In the genomic region with DNA sequence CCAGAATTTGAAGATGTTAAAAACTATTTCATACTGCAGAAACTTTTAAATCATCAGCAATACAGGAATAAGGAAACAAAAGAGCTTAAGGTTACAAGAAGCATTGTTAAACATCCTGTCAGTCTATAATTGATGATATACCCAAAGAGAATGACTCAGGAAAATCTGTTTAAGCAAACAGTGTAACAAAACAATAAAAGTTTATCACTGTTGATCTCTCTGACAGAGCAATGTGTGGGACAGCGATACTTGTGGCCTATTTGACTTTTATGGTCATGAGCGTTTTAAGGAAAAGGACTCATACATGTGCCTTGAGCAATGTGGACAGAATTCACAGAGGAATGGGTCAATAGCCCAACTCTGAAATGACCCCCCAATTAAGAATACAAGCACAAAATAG, we compare ENCODE assay signal across 16 mouse cellular contexts.
"Had no signal": no experiment of that assay in that cellular context is flagged by ENCODE, and none has a peak within 500 bp of the region (broad histone marks: within the 10 kb centered on the region; RNA-seq: fewer than 3 reads in every experiment).

No protein-coding gene starts in this region.

- H3K27ac ChIP-seq: lung, embryonic 15.5 days; macrophage; midbrain, embryonic 13.5 days; midbrain, embryonic 15.5 days; neural tube, embryonic 12.5 days had no signal

- ATAC-seq: liver, postnatal 0 days; midbrain, embryonic 13.5 days; midbrain, embryonic 15.5 days had no signal

- H3K4me2 ChIP-seq: lung, embryonic 15.5 days; midbrain, embryonic 11.5 days; midbrain, embryonic 13.5 days; midbrain, embryonic 15.5 days; neural tube, embryonic 12.5 days had no signal

- H3K4me1 ChIP-seq: lung, embryonic 15.5 days; megakaryocyte, embryonic 14.5 days; midbrain, embryonic 13.5 days; midbrain, embryonic 15.5 days; neural tube, embryonic 12.5 days had no signal

- H3K9ac ChIP-seq: liver, postnatal 0 days; lung, embryonic 15.5 days; midbrain, embryonic 13.5 days; midbrain, embryonic 15.5 days; neural tube, embryonic 12.5 days had no signal

- H3K27me3 ChIP-seq: lung, embryonic 15.5 days; megakaryocyte, embryonic 14.5 days; midbrain, embryonic 13.5 days; midbrain, embryonic 15.5 days; neural tube, embryonic 12.5 days had no signal

- H3K4me3 ChIP-seq: lung, embryonic 15.5 days; megakaryocyte, embryonic 14.5 days; midbrain, embryonic 13.5 days; midbrain, embryonic 15.5 days; neural tube, embryonic 12.5 days had no signal

- H3K36me3 ChIP-seq: midbrain, embryonic 15.5 days had no signal

- DNase-seq: liver, postnatal 0 days; lung, adult 2 months; lung, postnatal 10 days; right cerebral cortex, postnatal 14 days; right cerebral cortex, postnatal 4 days; spleen, adult 18-20 months; thymus, adult 18-20 months; thymus, postnatal 14 days; thymus, postnatal 4 days had no signal

- H3K9me3 ChIP-seq: lung, embryonic 15.5 days; megakaryocyte, embryonic 14.5 days; midbrain, embryonic 13.5 days; midbrain, embryonic 15.5 days; neural tube, embryonic 12.5 days had no signal
